Mouse (Mus musculus): ENCODE results near the gene Usp3. TPM values are rescaled to one million over a fixed set of nuclear protein-coding genes. Genes with fewer than 3 reads are reported as not detected.
A peak's percentile ranks its signal among the peaks of the same experiment; 100 is the strongest.

The Usp3 gene
- polyA plus RNA-seq, 1 experiment from 2014 or later, result 51.2 TPM

- H3K4me2 ChIP-seq, result no peak overlapping the region
- no peaks in the 10 kb centered on the region for H3K36me3 ChIP-seq
- WGBS, result 71% methylated on average over 4 of the region's 4 CpGs
- no peaks in the 10 kb centered on the region for H3K27me3 ChIP-seq (replicated peaks)
- H3K9ac ChIP-seq (replicated peaks), result no peak overlapping the region
- H3K4me3 ChIP-seq (replicated peaks), result no peak overlapping the region
- no peak overlapping the region for H3K27ac ChIP-seq (replicated peaks)
- ATAC-seq (ENCODE audit: low FRiP score), result no peak
- peaks cover 17% of the 10 kb centered on the region for H3K4me1 ChIP-seq
- no peaks in the 10 kb centered on the region for H3K9me3 ChIP-seq (replicated peaks)
Observed at GRCm38 (mm10) chr9:66616858-66617257, 23.9 kb upstream of the Usp3 start.

- Histone ChIP-seq H3K4me1 (peaks cover 12% of the 10 kb centered on the region), H3K4me3 (replicated peaks) (no peak overlapping the region), H3K27me3 (replicated peaks) (no peaks in the 10 kb centered on the region), H3K36me3 (no peaks in the 10 kb centered on the region), H3K9ac (replicated peaks) (no peak overlapping the region), H3K27ac (replicated peaks) (no peak overlapping the region), H3K4me2 (no peak overlapping the region), H3K9me3 (replicated peaks) (no peaks in the 10 kb centered on the region)
- ATAC-seq (ENCODE audit: low FRiP score), result no peak
- 80% methylated on average over 9 of the region's 9 CpGs for WGBS
Observed at GRCm38 (mm10) chr9:66615141-66615540, 22.2 kb upstream of the Usp3 start.

GRCm38 (mm10) chr9:66614547-66614946, 21.6 kb upstream of the Usp3 start:
- Histone ChIP-seq H3K4me2 (no peak overlapping the region), H3K27ac (replicated peaks) (no peak overlapping the region), H3K4me1 (peaks cover 12% of the 10 kb centered on the region), H3K9me3 (replicated peaks) (no peaks in the 10 kb centered on the region), H3K27me3 (replicated peaks) (no peaks in the 10 kb centered on the region), H3K9ac (replicated peaks) (no peak overlapping the region), H3K4me3 (replicated peaks) (no peak overlapping the region), H3K36me3 (no peaks in the 10 kb centered on the region)
- WGBS, result 81% methylated on average over 7 of the region's 7 CpGs
- ATAC-seq (ENCODE audit: low FRiP score), result no peak

- Histone ChIP-seq H3K9me3 (replicated peaks) (no peaks in the 10 kb centered on the region), H3K4me2 (no peak overlapping the region), H3K4me1 (peaks cover 12% of the 10 kb centered on the region), H3K27me3 (replicated peaks) (no peaks in the 10 kb centered on the region), H3K27ac (replicated peaks) (no peak overlapping the region), H3K36me3 (no peaks in the 10 kb centered on the region), H3K9ac (replicated peaks) (no peak overlapping the region), H3K4me3 (replicated peaks) (no peak overlapping the region)
- WGBS, result 84% methylated on average over 7 of the region's 7 CpGs
- ATAC-seq (ENCODE audit: low FRiP score), result no peak
Observed at GRCm38 (mm10) chr9:66613667-66614066, 20.7 kb upstream of the Usp3 start.

- Histone ChIP-seq H3K36me3 (no peaks in the 10 kb centered on the region), H3K4me2 (peak overlapping the region; percentile 46), H3K27me3 (replicated peaks) (no peaks in the 10 kb centered on the region), H3K4me3 (replicated peaks) (peak overlapping the region; percentile 11; the same call in 1 of the 2 replicates), H3K4me1 (peaks cover 14% of the 10 kb centered on the region), H3K9ac (replicated peaks) (0 out of 2 replicates have a peak overlapping the region, but pooled peaks have one; percentile 12), H3K27ac (replicated peaks) (no peak overlapping the region), H3K9me3 (replicated peaks) (no peaks in the 10 kb centered on the region)
- 21% methylated on average over 18 of the region's 18 CpGs for WGBS
- peak; percentile 55 for ATAC-seq (ENCODE audit: low FRiP score)
Observed at GRCm38 (mm10) chr9:66611478-66612093, 18.6 kb upstream of the Usp3 start.

- 90% methylated on average over 5 of the region's 5 CpGs for WGBS
- Histone ChIP-seq H3K9me3 (replicated peaks) (no peaks in the 10 kb centered on the region), H3K4me1 (peaks cover 14% of the 10 kb centered on the region), H3K4me3 (replicated peaks) (no peak overlapping the region), H3K4me2 (no peak overlapping the region), H3K27me3 (replicated peaks) (no peaks in the 10 kb centered on the region), H3K9ac (replicated peaks) (no peak overlapping the region), H3K27ac (replicated peaks) (no peak overlapping the region), H3K36me3 (no peaks in the 10 kb centered on the region)
- no peak for ATAC-seq (ENCODE audit: low FRiP score)
Observed at GRCm38 (mm10) chr9:66608817-66609345, 15.9 kb upstream of the Usp3 start.

GRCm38 (mm10) chr9:66606851-66607250, 13.9 kb upstream of the Usp3 start:
- H3K4me1 ChIP-seq, result peaks cover 8% of the 10 kb centered on the region
- H3K27ac ChIP-seq (replicated peaks), result no peak overlapping the region
- no peaks in the 10 kb centered on the region for H3K36me3 ChIP-seq
- WGBS, result 73% methylated on average over 12 of the region's 12 CpGs
- ATAC-seq (ENCODE audit: low FRiP score), result no peak
- no peaks in the 10 kb centered on the region for H3K9me3 ChIP-seq (replicated peaks)
- no peak overlapping the region for H3K4me2 ChIP-seq
- H3K9ac ChIP-seq (replicated peaks), result no peak overlapping the region
- no peak overlapping the region for H3K4me3 ChIP-seq (replicated peaks)
- H3K27me3 ChIP-seq (replicated peaks), result no peaks in the 10 kb centered on the region

- H3K9me3 ChIP-seq (replicated peaks), result no peaks in the 10 kb centered on the region
- no peak overlapping the region for H3K27ac ChIP-seq (replicated peaks)
- no peak overlapping the region for H3K9ac ChIP-seq (replicated peaks)
- H3K4me1 ChIP-seq, result 0 out of 2 replicates have a peak, but pooled peaks cover 2% of the 10 kb centered on the region
- WGBS, result 61% methylated on average over 13 of the region's 13 CpGs
- H3K4me3 ChIP-seq (replicated peaks), result no peak overlapping the region
- no peak for ATAC-seq (ENCODE audit: low FRiP score)
- H3K27me3 ChIP-seq (replicated peaks), result no peaks in the 10 kb centered on the region
- H3K4me2 ChIP-seq, result 0 out of 2 replicates have a peak overlapping the region, but pooled peaks have one; percentile 3
- no peaks in the 10 kb centered on the region for H3K36me3 ChIP-seq
Observed at GRCm38 (mm10) chr9:66605876-66606750, 13.2 kb upstream of the Usp3 start.

- no peaks in the 10 kb centered on the region for H3K9me3 ChIP-seq (replicated peaks)
- no peak for ATAC-seq (ENCODE audit: low FRiP score)
- WGBS, result 89% methylated on average over 8 of the region's 8 CpGs
Observed at GRCm38 (mm10) chr9:66604349-66605206, 11.6 kb upstream of the Usp3 start.

GRCm38 (mm10) chr9:66603907-66604306, 11.0 kb upstream of the Usp3 start:
- Histone ChIP-seq H3K4me1 (0 out of 2 replicates have a peak, but pooled peaks cover 6% of the 10 kb centered on the region), H3K9ac (replicated peaks) (no peak overlapping the region), H3K4me2 (no peak overlapping the region), H3K27ac (replicated peaks) (no peak overlapping the region), H3K9me3 (replicated peaks) (no peaks in the 10 kb centered on the region), H3K36me3 (no peaks in the 10 kb centered on the region), H3K27me3 (replicated peaks) (no peaks in the 10 kb centered on the region), H3K4me3 (replicated peaks) (no peak overlapping the region)
- WGBS, result 80% methylated on average over 1 of the region's 1 CpGs
- ATAC-seq (ENCODE audit: low FRiP score), result no peak

More at GRCm38 (mm10) chr9:66604349-66605206, 11.6 kb upstream of the Usp3 start:
- H3K4me3 ChIP-seq (replicated peaks), result no peak overlapping the region
- H3K36me3 ChIP-seq, result no peaks in the 10 kb centered on the region
- no peaks in the 10 kb centered on the region for H3K27me3 ChIP-seq (replicated peaks)
- 0 out of 2 replicates have a peak, but pooled peaks cover 5% of the 10 kb centered on the region for H3K4me1 ChIP-seq
- no peak overlapping the region for H3K4me2 ChIP-seq
- H3K27ac ChIP-seq (replicated peaks), result no peak overlapping the region
- no peak overlapping the region for H3K9ac ChIP-seq (replicated peaks)

GRCm38 (mm10) chr9:66601006-66601405, 8.1 kb upstream of the Usp3 start:
- Histone ChIP-seq H3K4me2 (no peak overlapping the region), H3K27ac (replicated peaks) (no peak overlapping the region), H3K4me1 (peaks cover 17% of the 10 kb centered on the region), H3K36me3 (no peaks in the 10 kb centered on the region), H3K27me3 (replicated peaks) (no peaks in the 10 kb centered on the region), H3K4me3 (replicated peaks) (no peak overlapping the region), H3K9ac (replicated peaks) (no peak overlapping the region), H3K9me3 (replicated peaks) (no peaks in the 10 kb centered on the region)
- ATAC-seq (ENCODE audit: low FRiP score), result no peak
- 84% methylated on average over 2 of the region's 2 CpGs for WGBS

All from neural tube, embryonic 15.5 days (tissue).